Mouse (Mus musculus): ENCODE results near the gene Lrrc59.

- peak; percentile 19 for TF ChIP-seq CTCF (IDR thresholded peaks at IDR 0.05; ENCODE audit: control insufficient read depth, insufficient read depth, insufficient read length)
- TF ChIP-seq MYOG (IDR thresholded peaks at IDR 0.05; ENCODE audit: control insufficient read depth, extremely low read depth, insufficient read length) = no peak
- TF ChIP-seq CEBPB (IDR thresholded peaks at IDR 0.05; ENCODE audit: low read depth) = no peak
- no peak for TF ChIP-seq MAX (IDR thresholded peaks at IDR 0.05)
- TF ChIP-seq USF1 (IDR thresholded peaks at IDR 0.05; ENCODE audit: low read depth) = no peak
- TF ChIP-seq MYOD1 (IDR thresholded peaks at IDR 0.05; ENCODE audit: control insufficient read depth, insufficient read length, low read depth) = no peak
Measured at GRCm38 (mm10) chr11:94598437-94599120, 31.0 kb upstream of the Lrrc59 start.
